Mouse (Mus musculus): Measurements from ENCODE around the gene Lrrc55.

GRCm38 (mm10) chr2:85238068-85238667, 41.2 kb upstream of the Lrrc55 start:
- no peak for TF ChIP-seq ZKSCAN1 (IDR thresholded peaks at IDR 0.05; ENCODE audit: low read depth, low read length)
- TF ChIP-seq EP300 (IDR thresholded peaks at IDR 0.05; ENCODE audit: low read depth in 1 of 2, low read length in 2 of 2), result no peak
- TF ChIP-seq CTCF (IDR thresholded peaks at IDR 0.05 in 2 of 3, conservative IDR thresholded peaks at IDR 0.05 in 1 of 3; ENCODE audit: control insufficient read depth in 1 of 3, insufficient read depth in 1 of 3, low read depth in 2 of 3, low read length in 3 of 3, poor library complexity in 1 of 3, severe bottlenecking in 1 of 3), result no peak
- TF ChIP-seq ZC3H11A (IDR thresholded peaks at IDR 0.05; ENCODE audit: low read depth, low read length), result no peak
- no peak for TF ChIP-seq KAT2A (conservative IDR thresholded peaks at IDR 0.05; ENCODE audit: low read depth, low read length)
- TF ChIP-seq POLR2A (IDR thresholded peaks at IDR 0.05; ENCODE audit: control insufficient read depth in 1 of 2, insufficient read depth in 1 of 2, low read depth in 1 of 2, low read length in 2 of 2, poor library complexity in 1 of 2), result no peak
- TF ChIP-seq MEF2A (IDR thresholded peaks at IDR 0.05; ENCODE audit: extremely low read depth, insufficient replicate concordance, low read depth, low read length, poor library complexity, severe bottlenecking), result no peak
- TF ChIP-seq MYC (IDR thresholded peaks at IDR 0.05; ENCODE audit: low read depth, low read length), result no peak
- no peak for TF ChIP-seq POLR2AphosphoS5 (IDR thresholded peaks at IDR 0.05; ENCODE audit: borderline replicate concordance, low read depth, low read length)
- no peak for TF ChIP-seq MXI1 (IDR thresholded peaks at IDR 0.05; ENCODE audit: low read depth, low read length)
- TF ChIP-seq HCFC1 (IDR thresholded peaks at IDR 0.05; ENCODE audit: low read depth, low read length), result no peak
- TF ChIP-seq GATA1 (IDR thresholded peaks at IDR 0.05; ENCODE audit: low read depth, low read length), result no peak
